Mouse (Mus musculus): Measurements from ENCODE around the gene Lsp1. TPM values are rescaled to one million over a fixed set of nuclear protein-coding genes. Genes with fewer than 3 reads are reported as not detected.

Gene Lsp1
- polyA plus RNA-seq, 1 experiment = 77.5 TPM

DNA sequence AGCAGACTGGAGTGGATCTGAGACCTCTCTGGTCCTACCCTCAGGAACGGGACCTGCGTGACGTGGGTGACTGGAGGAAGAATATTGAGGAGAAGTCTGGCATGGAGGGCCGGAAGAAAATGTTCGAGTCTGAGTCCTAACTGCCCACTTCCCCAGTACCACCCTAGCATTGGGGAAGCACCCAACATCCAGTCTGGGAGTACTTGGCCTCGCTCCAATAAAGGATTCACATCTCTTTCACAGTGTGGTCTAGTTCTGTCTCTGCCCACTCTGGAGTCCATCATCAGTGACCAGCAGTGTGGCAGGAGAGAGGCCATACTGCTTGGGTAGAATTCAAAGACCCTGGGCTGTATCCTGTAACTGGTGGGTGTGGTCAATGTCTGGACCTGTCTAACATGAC, 16.4 kb upstream of the Lsp1 start:
- no peak for DNase-seq (ENCODE audit: low read depth)

DNA sequence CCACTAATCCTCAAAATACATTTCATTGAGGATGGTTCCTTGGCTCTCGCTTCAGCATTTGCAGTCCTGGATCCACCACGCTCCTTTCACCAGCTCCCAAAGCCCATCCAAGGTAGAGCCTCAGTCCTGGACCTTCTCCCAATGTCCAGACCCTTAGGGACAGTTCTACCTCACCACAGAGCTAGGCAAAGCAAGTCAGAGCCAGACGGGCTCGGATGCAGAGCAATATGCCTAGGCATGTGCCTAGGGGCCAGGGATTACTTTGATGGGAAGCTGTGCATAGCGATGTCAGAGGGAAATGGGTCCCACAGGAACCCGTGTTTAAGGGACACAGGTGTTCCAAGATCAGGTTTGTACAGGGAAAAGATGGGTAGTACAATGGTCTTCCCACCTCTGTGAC, 15.3 kb upstream of the Lsp1 start:
- no peak for DNase-seq (ENCODE audit: low read depth)

DNA sequence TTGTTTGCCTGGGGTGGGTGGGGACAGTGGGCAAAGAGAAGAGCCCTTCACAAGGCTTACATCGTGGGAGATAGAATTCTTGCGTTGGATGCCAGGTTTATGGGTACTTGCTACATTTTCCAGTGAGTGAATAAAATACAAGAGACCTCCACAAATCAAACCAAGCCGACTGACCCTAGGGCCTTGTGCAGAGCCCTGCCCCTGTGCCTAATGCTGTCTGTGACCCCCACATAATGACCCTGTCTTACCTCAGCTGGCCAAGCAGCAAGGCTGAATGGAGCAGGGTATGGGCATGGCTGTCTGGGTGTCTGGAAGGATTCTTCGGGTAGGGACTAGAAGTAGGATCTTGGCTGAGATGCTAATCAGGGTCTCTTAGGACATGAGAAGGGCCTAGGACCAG, 14.3 kb upstream of the Lsp1 start:
- no peak for DNase-seq (ENCODE audit: low read depth)

DNA sequence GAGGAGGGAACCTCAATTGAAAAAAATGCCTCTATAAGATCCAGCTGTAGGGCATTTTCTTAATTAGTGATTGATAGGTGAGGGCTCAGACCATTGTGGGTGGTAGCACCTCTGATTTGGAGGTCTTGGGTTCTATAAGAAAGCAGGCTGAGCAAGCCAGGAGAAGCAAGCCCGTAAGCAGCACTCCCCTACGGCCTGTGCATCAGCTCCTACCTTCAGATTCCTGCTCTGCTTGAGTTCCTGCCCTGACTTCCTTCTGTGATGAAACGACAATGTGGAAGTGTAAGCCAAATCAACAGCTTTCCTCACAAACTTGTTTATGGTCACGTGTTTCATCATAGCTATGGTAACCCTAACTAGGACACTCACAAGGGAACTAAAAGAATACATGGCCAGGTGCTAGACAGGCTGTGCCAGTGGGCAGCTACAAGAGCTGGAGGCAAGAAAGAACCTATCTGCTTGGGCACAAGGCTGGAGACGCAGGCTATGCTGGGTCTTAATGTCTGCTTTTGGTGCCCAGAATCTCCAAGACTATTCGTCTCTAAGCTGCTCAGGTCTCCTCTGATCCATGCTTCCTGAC, 11.5 kb upstream of the Lsp1 start:
- DNase-seq (ENCODE audit: low read depth) = no peak

DNA sequence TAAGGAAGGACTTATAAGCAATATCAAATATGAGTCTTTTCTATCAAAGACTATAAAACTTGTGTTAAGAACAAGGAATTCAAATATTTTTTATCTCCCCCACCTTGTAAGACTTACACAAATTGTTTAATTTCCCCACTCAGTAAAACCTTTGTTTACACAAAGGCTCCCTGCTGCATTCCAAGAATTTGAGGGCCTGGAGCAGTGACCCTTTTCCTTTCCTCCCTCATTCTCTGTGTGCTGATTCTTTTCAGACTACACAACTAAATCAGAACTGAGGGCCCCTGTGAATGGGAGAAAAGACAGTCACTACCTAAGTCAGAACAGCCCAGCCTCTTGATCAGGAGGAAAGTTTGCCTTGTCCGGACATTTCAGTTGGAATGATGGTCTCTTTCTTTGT, 5.9 kb upstream of the Lsp1 start:
- DNase-seq (ENCODE audit: low read depth) = no peak

DNA sequence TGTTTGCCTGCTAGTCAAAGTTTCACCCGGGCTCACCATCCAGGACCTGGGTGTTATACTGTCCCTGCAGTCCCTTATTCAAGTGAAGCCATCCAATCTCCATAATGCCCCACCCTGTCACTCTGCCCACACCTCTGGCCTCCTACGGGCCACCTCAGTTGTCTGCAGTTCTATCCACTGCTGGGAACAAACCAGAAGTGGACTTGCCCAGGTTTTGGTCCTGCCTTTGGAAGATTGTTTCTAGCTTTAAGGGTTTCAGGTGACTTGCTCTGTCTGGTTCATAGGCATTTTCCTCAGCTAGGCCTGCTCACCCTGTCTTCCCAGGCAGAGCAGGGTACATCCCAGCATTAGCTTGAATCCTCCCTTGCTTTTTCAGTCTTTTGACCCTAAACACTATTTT, 5.4 kb upstream of the Lsp1 start:
- DNase-seq (ENCODE audit: low read depth) = no peak

DNA sequence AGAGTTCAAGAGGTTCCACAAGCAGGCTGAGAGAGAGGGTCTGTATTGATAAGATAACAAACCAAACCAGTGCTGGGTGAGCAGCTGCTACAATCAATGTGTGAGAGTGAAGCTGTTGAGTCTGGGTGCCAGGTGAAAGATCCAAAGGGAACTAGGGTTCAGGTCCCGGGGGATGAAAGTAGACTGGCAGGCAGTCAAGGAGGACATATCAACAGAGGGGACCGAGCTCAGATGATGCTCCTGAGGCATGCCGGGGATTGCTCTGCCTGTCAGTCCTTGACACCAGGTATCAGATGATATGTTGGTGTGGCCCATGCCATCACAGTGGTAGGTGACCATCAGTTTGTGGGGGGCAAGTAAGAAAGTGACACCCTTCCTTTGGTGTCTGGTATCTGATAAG, 3.8 kb upstream of the Lsp1 start:
- no peak for DNase-seq (ENCODE audit: low read depth)

DNA sequence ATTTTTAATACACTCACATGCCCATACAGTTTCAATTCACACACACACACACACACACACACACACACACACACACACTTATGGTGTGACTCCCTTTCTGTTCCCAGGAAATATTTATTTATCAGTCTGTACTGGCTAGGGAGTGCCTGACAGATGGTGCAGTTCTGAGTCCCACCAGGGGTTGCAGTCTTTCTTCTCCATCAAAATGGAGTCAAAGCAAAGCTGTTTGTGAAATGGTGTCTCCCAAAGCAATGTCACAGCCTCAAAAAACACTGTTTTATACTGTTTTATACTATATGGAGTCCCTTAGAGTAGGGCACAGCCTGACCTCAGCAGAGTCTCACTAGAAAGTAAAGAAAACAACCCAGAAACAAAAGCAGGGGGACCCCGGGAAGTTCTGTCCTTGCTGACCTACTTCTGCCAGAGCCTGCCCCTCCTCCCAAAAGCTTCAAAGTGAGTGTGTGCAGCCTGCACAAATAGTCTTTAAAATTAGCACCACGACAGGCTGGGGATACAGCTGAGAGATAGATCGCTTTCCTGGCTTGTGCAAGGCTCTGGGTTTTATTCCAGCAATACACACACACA, 3.3 kb upstream of the Lsp1 start:
- no peak for DNase-seq (ENCODE audit: low read depth)

DNA sequence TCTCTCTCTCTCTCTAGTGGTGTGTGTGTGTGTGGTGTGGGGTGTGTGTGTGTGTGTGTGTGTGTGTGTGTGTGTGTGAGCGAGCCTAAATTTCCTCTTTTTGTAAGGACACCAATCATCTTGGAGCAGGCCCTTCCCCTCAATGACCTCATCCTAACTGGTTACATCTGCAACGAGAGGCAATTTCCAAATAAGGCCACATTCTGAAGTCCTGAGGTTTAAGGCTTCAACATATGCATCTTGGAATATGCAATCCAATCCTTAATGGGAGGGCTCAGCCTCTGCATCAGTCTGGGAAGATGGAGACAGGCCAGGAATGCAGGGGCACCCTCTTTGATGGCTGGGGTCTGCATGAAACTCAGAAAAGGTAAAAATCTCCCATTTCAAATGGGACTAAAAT, 2.6 kb upstream of the Lsp1 start:
- no peak for DNase-seq (ENCODE audit: low read depth)

DNA sequence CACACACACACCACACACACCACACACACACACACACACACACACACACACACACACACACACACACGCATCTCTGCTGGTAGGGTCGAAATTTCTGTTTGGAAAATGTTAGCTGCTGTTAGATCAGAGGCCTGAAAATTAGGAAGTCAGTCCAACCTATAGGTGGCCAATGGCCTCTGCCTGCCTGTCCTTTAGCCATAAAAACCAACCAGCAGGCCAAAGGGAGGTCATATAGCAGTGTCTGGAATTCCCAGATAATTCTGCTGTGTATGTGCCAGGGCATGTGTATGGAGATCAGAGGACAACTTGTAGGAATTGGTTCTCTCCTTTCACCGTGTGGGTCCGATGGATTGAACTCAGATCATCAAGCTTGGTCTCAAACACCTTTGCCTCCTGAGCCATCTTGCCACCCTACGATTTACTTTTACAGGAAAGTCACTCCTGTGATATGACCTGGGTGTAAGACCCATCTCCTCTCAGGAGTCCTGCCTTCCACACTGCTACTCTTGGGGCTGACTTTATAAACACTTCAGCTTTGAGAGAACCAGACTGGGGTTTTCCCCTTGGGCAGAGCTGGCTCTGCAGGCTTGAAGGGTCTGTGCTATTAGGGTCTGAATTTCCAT, 1.8 kb upstream of the Lsp1 start:
- no peak for DNase-seq (ENCODE audit: low read depth)

DNA sequence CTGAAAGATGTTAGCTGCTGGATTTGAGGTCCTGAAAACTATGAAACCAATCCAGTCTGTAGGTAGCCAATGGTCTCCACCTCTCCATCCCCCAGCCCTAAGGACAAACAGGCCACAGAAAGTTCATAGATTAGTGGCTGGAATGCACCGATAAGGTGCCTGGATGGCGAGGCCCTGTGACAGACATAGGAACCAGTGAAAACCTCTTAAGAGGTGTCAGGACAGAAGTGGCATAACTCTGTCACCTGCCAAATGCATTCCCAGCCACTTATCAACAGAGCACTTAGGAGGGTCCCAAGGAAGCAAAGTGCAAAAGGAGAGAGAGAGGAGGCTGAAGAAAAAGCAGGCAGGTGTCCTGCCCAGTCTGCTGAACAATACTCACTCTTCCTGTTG, 1.3 kb upstream of the Lsp1 start:
- DNase-seq (ENCODE audit: low read depth) = no peak

DNA sequence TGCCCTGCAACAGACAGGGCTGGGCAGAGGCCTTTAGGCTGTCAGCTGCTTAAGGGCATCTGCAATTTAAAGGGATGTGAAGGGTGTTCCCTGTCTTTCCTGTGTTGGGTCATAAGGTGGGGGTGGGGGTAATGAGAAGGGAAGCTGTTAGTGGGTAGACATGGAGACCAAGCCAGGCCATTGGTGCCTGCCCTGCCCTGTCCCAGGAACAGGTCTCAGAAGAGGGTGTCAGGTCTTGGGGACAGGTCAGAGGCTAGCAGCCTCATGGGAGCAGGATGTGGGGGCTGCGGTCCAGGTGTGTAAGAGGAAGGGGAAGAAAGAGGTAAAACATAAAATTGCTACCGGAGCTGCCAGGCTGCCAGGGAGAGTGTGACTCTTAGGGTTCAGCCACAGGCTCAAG, 837 bp downstream of the Lsp1 start:
- DNase-seq (ENCODE audit: low read depth) = no peak

DNA sequence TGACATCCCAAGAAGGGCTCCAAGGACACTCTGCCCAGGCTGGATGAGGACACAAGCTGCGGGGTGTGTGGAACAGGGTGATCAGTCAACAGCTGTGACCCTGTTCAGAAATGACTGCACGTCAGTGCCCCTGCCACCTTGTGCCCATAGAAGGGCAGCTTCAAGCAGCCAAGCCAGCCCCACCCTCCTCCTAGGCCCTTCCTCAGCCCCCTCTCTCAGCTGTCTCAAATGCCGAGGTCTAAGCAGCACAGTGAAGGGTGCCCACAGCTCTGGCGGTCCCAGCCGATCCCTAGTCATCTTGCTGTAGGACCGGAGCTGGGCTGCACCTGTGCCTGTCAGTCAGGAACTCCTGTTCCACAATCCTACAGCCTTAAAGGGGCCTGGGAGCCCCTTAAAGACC, 1.6 kb downstream of the Lsp1 start:
- DNase-seq (ENCODE audit: low read depth) = no peak

DNA sequence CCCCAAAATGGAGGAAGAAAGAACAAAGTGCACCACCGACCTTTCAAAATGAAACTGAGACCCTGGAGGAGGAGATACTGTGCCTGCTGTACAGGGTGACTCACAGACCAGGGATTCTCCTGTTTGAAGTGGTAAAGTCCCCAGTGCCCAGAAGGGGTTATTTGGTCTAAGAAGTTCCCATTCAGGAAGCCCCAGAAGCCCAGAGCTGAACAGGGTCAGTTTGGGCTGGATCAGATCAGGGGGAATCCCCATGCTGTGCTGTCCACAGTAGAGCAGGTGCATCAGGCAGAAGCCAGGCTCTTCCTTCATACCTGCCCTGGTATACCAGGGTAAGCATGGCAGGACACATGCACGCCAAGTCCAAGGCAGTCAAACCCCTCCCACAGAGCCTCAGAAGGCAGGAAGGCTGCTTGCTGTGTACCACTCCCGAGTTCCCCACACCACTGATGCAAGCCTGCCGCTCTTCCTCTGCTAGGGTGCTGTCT, 2.0 kb downstream of the Lsp1 start:
- DNase-seq (ENCODE audit: low read depth) = no peak

DNA sequence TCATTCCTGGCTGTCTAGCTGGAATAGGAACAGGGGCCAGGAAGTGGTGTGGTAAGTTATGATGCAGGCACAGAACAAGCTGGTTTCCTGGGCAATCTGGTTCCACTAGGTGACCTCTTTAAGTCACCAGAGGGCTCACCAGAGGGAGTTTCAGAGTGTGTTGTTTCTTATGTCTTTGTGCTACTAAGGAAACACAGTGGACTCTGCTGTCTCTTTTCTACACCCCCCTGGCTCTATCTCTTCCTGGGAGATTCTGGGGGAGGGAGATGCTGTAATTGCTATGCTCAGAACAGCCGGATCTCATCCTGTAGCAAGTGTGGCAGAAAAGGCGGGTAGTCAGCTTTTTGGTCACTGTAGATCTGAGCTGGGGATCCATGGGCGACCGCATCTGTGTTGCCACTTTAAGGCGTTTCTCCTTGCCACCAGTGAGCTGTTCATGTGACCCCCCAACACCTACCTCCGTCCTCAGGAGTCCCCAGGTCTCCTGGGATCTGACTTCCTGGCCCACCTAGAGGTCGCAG, 9.6 kb downstream of the Lsp1 start:
- DNase-seq (ENCODE audit: low read depth) = no peak

DNA sequence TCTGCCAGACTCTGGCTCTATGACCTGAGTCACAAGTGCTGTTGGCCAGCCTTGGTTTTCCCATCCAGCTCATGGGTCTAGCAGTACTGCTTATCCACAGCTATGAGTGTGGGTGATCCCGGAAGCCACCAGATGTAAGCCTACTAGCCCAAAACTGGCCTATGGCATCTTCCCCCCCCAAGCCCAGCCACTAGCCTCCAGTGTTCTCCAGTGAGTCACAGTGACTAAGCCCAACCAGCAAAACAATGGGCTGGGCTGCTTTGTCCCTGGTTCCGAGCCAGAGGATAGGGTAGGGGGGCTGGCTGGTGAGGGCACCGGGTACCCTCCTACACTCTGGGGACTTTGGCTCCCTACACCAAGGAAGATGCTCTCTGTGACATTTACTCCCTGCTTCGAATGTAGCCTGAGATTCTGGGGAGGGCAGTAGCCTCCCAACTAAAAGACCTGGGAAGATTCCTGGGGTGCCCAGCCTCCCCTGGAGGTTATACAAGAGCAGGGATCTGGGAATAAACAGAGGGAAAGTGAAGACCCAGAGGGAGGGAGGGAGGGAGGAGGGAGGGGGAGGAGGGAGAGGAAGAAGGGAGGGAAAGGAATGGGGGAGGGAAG, 10.3 kb downstream of the Lsp1 start:
- no peak for DNase-seq (ENCODE audit: low read depth)

DNA sequence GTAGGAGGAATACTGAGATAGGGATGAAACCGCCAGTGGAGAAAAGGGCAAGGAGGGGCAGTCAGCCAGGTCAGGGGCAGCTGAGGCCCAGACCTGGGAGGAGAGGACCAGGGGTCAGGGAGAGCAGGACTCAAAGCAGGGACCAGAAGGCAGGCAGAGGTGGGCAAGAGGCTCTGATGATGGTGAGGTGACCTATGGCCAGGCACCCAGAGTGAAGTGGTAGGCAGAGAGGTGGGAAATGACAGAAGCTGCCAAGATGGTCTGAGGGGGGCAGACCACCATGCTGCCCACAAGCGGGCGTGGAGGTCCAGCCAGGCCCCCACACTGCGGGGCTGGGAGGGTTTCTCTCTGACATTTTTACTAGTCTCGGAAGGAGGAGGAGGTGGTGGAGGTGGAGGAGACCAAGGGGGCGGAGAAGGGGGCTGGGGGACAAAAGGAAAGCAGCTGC, 10.8 kb downstream of the Lsp1 start:
- DNase-seq (ENCODE audit: low read depth) = no peak

DNA sequence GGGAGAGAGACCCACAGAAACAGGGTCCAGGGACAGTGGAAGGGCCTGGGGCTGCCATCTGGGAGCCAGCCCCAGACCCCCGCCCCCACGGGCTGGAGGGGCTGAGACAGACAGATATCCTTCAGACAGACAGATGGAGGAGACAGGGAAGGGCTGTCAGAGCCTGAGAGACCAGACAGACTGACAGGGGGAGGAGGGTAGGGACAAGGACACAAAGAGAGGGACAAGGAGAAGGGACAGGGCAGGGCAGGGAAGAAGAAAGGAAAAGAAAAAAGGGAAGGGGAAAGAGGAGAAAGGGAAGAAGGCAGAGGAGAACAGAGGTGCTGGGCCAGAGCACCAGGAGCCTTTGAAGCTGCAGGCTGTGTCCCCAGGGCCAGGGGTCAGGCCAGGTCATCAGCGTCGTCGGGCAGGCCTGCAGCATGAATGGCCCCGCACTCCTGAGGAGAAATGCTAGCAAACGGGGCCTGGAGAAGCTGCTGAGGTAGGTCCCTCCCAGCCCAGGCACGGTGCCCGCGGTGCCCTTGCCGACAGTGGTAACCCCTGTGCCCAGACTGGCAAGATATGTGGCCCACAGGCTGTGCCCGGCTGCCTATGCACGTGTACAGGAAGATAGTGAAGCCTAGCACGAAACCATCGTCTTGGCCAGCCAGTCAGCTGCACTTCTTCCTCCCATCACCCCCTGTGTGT, 11.4 kb downstream of the Lsp1 start:
- no peak for DNase-seq (ENCODE audit: low read depth)

DNA sequence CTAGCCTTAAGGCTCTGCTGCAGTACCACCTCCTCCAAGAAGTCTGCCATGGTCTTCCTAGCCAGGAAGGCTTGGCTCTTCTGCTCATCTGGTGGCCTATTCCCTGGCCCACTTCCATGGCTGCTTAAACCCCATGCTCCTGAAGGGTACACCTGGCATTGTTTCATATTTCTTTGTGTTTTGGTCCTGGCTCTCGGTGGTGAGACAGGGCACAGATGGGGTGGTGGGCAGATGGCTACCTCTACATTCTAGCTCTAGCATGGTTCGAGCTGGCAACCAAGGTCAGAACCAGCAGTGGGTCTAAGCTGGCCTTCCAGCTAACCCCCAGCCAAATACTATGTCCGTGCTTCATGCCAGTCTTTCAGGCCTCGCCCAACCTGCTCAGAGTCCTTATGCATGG, 12.3 kb downstream of the Lsp1 start:
- no peak for DNase-seq (ENCODE audit: low read depth)

DNA sequence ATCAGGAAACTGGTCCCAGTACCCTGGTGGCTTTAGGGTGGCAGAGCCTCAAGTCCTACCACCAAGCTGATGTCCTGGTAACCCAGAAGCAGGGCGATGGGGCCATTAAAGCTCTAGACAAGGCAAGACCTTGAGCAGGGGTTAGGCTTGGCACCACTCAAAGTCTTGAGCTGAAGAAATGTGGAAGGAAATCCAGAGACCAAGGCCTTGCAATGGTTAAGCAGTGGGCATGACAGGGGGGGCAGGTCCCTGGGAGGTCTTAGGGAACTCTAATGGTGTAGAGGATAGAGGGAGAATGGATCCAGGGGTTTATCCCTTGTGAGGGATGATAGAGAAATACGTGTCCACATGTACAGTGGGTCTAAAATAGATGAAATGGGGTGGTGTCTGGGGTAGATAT, 12.9 kb downstream of the Lsp1 start:
- no peak for DNase-seq (ENCODE audit: low read depth)

DNA sequence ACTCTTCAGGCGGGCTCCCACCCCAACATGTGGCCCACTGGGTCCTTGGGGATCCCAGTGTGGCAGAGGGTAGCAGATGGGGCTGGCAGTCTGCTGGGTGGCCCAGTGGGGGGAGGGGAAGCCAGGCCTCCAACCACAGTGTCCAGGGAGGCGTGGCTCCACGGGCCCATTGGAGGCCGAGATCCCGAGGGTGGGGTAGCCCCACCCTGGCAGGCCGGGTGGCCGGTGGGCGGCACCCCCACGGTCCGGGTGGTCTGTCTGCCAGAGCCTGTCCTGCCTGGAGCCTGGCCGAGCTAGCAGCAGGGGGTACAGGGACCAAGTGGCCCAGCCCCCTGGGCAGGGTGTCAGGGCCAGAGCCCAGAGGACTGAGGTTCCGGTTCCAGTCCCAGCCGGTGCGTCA, 14.2 kb downstream of the Lsp1 start:
- DNase-seq (ENCODE audit: low read depth) = no peak

DNA sequence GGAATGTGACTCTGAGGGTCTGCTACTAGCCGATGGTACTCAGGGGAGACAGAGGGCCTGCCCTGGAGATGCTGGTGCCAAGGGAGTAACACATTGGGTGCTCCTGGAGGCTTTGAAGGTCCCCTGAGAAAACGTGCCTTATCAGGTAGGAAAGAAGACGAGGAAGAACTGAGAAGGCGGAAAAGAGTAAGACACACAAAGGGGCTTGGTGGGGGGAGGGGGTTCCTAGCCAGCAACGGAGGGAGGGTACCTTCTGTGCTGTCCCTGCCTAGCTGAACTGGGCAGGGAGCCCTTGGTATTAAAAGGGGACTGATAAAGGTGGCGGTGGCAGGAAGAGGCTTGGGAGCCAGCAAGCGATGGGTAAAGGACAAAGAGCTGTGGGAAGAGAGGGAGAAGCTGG, 15.0 kb downstream of the Lsp1 start:
- no peak for DNase-seq (ENCODE audit: low read depth)
